Mouse (Mus musculus) spleen, adult 18-20 months (tissue): ENCODE results near the gene Inmt.
A peak's percentile ranks its signal among the peaks of the same experiment; 100 is the strongest.
"Not testable (repeated sequence)": the region's sequence is repeated elsewhere in the genome, so short reads cannot be mapped to it uniquely, and the experiment has no call there.

Source experiments
- DNase-seq, 2 experiments: peaks; one replicate each; pipeline ENCODE4 v3.0.0; 2022; ENCODE audit warnings: mixed read lengths in 2 of 2

The Inmt gene

GRCm38 (mm10) chr6:55174741-55175181 lies at the start of gene Inmt:
Gene Inmt (minus strand): TSS chr6:55175043.
- no peak for DNase-seq

- DNase-seq: no peak
Measured at GRCm38 (mm10) chr6:55223986-55224385, 49.1 kb upstream of the Inmt start.

GRCm38 (mm10) chr6:55218232-55218631 lies 43.4 kb upstream of the Inmt start:
- no peak for DNase-seq

- no peak for DNase-seq
Measured at GRCm38 (mm10) chr6:55214541-55214940, 39.7 kb upstream of the Inmt start.

- DNase-seq: no peak
Measured at GRCm38 (mm10) chr6:55210423-55211365, 35.9 kb upstream of the Inmt start.

GRCm38 (mm10) chr6:55207786-55208185 lies 32.9 kb upstream of the Inmt start:
- no peak for DNase-seq

GRCm38 (mm10) chr6:55203931-55204330 lies 29.1 kb upstream of the Inmt start:
- no peak for DNase-seq

- DNase-seq: peak; percentile 25
Measured at GRCm38 (mm10) chr6:55202913-55203910, 28.4 kb upstream of the Inmt start, which contains the start of gene Mindy4. Gene Mindy4 (plus strand): TSS chr6:55203383.

GRCm38 (mm10) chr6:55199047-55199446 lies 24.2 kb upstream of the Inmt start:
- no peak for DNase-seq

- no peak for DNase-seq
Measured at GRCm38 (mm10) chr6:55193171-55193570, 18.3 kb upstream of the Inmt start.

GRCm38 (mm10) chr6:55191537-55191936 lies 16.7 kb upstream of the Inmt start:
- no peak for DNase-seq

- no peak for DNase-seq
Measured at GRCm38 (mm10) chr6:55189406-55189805, 14.6 kb upstream of the Inmt start.

GRCm38 (mm10) chr6:55187827-55188226 lies 13.0 kb upstream of the Inmt start:
- not testable (repeated sequence) for DNase-seq

GRCm38 (mm10) chr6:55182655-55183430 lies 8.0 kb upstream of the Inmt start:
- no peak for DNase-seq

GRCm38 (mm10) chr6:55179560-55179959 lies 4.7 kb upstream of the Inmt start:
- DNase-seq: no peak

GRCm38 (mm10) chr6:55177060-55177732 lies 2.4 kb upstream of the Inmt start:
- peak in 1 of 2 experiments; percentile 14 for DNase-seq

- DNase-seq: no peak
Measured at GRCm38 (mm10) chr6:55175892-55176291, 1.0 kb upstream of the Inmt start.

- DNase-seq: no peak
Measured at GRCm38 (mm10) chr6:55175456-55175855, 613 bp upstream of the Inmt start.

GRCm38 (mm10) chr6:55173941-55174349 lies 898 bp downstream of the Inmt start:
- no peak for DNase-seq

GRCm38 (mm10) chr6:55173171-55173570 lies 1.7 kb downstream of the Inmt start:
- no peak for DNase-seq

- no peak for DNase-seq
Measured at GRCm38 (mm10) chr6:55171638-55172037, 3.2 kb downstream of the Inmt start.

- no peak for DNase-seq
Measured at GRCm38 (mm10) chr6:55169818-55170217, 5.0 kb downstream of the Inmt start.
